Mouse (Mus musculus) bone marrow, adult 2 months (tissue): ENCODE data around the gene Lrba.

Experiments
- CTCF ChIP-seq: fragments of 200-500 bp; IDR thresholded peaks from 2 replicates; pipeline ENCODE4 v1.5.1; 2011; ENCODE audit warnings: low read length, control low read depth; ENCODE audit not compliant: control insufficient read depth, insufficient read depth
- POLR2A ChIP-seq: fragments of 200-500 bp; IDR thresholded peaks from 2 replicates; pipeline ENCODE4 v1.6.1; 2011; ENCODE audit warnings: low read depth, mild to moderate bottlenecking, control low read depth, low read length, borderline replicate concordance; ENCODE audit not compliant: control insufficient read depth

- no peak for TF ChIP-seq POLR2A
- TF ChIP-seq CTCF, result no peak
Measured at GRCm38 (mm10) chr3:86443497-86443896, 219.0 kb downstream of the Lrba start.
